Mouse (Mus musculus): ENCODE measurements around the gene Dlg5. TPM values are rescaled to one million over a fixed set of nuclear protein-coding genes. Genes with fewer than 3 reads are reported as not detected.

The Dlg5 gene
- total RNA-seq, 2 experiments from 2014 or later = 24.8 to 42.8 TPM

DNA sequence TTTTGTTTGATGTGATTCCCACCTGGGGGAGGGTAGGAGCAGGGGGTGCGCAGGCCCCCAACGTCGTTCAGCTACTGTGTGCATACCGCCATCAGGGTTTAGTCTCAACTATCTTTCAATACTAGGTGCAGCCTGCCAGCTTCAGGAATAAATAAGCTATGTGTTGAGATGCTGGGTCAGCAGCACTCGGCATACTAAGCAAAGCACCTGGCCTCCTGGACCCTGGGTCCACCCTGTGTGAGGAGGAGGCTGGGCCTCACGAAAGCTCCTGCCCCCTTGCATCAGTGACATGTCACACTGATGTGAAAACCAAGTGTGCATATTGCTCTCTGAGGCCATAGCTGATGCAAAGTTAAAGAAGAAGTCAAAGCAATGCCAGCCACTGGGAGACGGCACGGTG lies 42.5 kb downstream of the Dlg5 start:
- intact Hi-C loops (cut with DNase I) = no loop called here
- DNase-seq (ENCODE audit: low spot score in 2 of 2) = no peak

DNA sequence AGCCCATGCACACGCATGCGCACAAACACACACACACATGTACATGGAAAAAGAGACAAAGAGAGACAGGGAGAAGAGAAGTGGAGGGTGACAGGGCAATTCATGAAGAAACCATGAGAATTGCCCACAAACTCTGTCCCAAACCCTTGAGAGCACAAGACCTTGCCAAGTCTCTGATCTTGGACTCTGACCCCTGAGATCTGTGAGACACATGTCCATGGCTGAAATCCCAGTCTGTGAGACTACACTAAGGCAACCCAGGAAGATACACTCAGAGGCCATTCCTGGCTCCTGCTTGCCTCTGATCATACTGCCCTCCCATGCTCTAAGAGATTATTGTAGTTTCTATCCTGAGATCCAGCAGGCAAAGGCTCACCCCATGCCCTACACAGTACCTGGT lies 44.9 kb downstream of the Dlg5 start:
- DNase-seq (ENCODE audit: low spot score in 2 of 2) = no peak
- intact Hi-C loops (cut with DNase I) = no loop called here

DNA sequence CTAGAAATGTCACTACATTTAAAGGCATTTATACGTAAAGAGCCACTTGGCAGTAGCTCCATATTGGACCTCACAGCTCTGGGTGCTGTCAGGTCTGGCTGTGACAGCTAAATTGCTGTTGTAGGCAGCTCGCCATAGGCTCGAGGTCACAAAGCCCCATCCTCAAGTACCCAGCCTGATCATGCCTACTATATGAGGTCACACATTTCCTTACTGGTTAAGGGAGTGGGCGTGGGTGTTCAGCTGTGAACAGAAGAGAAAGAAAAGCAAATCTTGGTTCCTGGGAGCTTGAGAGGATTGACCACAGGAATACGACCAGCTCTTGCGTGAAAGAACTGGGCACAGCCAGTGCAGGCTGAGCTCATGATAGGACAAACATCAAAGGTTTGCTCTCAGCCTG lies 46.0 kb downstream of the Dlg5 start:
- intact Hi-C loops (cut with DNase I) = loop anchor here (5.0 kb wide), 1 partner anchor 43 kb away; no protein-coding TSS in a partner anchor
- DNase-seq (ENCODE audit: low spot score in 2 of 2) = no peak

DNA sequence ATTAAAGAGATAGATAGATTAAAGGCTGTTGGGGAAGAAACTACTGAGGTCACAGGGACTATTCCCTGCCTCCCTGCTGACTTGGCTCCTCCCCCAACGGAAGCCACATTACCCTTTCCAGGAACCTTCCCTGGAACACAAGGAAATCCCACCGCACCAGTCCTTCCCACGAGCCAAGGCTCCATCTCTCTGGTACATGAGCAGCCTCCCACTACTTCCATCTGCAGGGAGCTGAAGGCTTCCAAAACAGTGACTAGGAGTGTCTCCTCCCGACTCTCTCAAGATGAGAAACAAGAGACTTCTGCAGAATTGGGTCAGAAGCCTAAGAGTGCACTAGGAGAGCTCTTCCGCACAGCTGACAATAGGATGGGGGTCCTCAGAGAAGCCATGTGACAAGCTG lies 47.9 kb downstream of the Dlg5 start:
- intact Hi-C loops (cut with DNase I) = loop anchor here (5.0 kb wide), 1 partner anchor 44 kb away; no protein-coding TSS in a partner anchor
- DNase-seq (ENCODE audit: low spot score in 2 of 2) = peak; percentile 48 to 64

DNA sequence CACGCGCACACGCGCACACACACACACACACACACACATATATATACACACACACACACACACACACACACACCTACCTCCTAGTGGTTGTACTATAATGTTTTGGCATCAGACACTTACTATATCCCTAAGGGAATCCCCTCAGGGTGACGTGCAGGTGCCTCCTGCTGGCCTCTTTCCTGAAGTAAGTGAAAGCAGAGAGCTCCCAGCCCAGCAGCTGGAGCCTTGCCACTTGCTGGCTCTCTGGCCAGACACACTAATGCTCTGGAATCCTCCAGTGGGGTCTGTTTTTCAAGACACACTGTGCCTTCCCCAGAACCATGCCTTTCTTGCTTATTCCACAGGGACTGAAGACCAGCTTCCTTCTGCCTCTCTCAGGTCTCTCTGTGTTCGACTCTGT lies 48.8 kb downstream of the Dlg5 start:
- DNase-seq (ENCODE audit: low spot score in 2 of 2) = no peak

DNA sequence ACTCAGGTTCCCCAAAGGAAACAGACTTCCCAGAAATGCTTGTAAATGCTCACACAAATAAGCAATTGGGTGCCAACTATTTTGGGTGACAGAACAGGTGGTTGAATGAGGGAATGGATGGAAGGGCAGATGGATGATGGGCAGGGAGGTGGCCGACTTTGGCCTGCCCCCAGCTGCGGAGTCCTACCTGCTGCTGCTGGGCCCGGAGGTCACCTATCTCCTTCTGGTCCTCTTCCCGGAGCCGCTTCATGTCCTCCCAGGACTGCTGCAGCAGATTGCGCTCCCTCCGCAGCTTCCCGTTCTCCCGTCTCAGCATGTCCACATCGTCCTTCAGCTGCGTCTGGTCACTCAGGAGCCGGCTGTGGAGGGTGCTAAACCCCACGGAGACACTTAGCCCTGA lies 55.6 kb downstream of the Dlg5 start:
- no peak for DNase-seq (ENCODE audit: low spot score in 2 of 2)
- intact Hi-C loops (cut with DNase I) = no loop called here

More for the DNA sequence above, 48.8 kb downstream of the Dlg5 start:
- intact Hi-C loops (cut with DNase I) = loop anchor here (5.0 kb wide), 1 partner anchor 45 kb away; no protein-coding TSS in a partner anchor

DNA sequence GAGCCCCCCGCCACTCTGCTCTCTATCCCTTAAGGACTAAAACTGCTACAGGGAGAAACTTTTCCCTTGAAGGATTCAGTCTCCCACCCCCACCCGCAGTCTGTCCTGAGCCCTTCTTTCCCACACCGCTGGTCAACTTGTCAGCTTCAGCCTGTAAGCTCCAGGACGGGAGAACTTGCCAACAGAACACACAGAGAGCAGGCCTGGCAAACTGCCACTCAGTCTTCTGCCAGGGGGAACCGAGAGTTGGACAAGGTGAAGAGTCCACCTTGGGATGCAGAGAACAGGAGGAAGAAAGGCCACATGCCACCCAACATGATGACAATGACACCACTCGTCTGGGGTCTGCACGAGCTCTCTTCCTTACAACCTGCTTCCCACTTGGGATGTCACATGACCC lies 56.1 kb downstream of the Dlg5 start:
- no peak for DNase-seq (ENCODE audit: low spot score in 2 of 2)
- intact Hi-C loops (cut with DNase I) = no loop called here

DNA sequence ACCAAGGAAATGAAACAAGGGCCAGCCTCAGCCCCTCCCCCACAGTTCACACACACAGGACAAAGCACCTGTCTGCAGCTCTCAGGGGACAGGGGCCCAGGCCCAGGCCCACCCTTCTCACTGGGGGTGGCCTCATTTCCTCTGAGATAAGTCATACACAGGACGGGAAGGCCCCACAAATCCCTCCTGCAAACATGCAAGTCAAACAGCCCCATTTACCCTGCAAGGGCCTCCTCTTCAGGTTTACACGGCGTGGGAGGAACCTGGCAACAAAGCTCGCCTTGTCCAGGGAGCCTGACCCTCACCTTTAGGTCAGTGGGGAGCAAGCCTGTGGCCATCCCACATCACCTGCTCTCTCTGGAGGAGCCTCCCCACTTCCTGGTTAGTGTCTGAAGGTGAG lies 60.2 kb downstream of the Dlg5 start:
- intact Hi-C loops (cut with DNase I) = no loop called here
- DNase-seq (ENCODE audit: low spot score in 2 of 2) = no peak

DNA sequence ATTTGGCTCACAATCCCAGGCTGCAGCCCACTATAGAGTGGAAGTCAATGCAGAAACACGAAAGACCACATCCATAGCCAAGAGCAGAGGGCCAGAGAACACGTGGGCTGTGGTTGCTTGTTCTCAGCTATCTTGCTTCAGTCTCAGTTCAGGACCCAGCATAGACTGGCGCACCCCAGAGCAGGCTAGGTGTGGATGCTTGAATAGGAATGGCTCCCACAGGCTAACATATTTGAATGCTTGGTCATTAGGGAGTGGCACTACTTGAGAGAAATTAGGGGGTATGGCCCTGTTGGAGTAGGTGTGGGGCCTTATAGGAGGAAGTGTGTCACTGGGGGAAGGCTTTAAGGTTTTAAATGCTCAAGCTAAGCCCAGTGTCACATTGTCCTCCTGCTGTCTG lies 62.8 kb downstream of the Dlg5 start:
- intact Hi-C loops (cut with DNase I) = loop anchor here (1.0 to 5.0 kb wide), 3 partner anchors 62 to 116 kb away; partner anchors contain the start of gene Dlg5
- DNase-seq (ENCODE audit: low spot score in 2 of 2) = no peak

DNA sequence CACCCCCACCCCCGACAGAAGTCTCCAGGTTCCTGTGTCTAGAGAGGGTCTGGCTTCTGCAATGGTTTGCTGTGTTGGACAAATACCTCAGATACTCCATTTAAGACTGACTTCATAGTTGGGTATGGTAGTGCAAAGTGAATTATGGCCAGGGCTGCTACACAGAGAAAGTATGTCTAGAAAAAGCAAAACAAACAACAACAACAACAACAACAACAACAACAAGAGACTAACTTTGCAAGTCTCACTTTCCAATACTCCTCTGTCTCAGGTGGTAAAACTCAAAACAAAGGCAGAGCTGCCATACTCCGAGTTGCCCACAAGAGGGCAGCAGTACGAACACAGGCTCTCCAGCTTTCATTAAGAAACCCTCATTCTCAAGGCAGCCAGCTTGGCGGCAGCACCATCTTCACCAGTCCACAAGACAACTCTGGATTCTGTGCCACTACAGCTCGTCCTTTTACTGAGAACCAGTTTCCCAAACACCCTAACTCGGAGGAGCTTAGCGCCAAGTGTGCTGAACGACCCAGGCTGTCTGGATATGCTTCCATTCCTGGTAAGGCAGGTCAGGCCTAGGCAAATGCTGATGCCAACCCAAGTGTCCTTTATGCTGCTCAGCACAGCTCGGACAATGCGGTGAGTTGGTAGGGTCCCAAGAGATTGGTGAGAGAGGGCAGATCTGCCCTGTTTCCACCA lies 63.8 kb downstream of the Dlg5 start:
- DNase-seq (ENCODE audit: low spot score in 2 of 2) = peak; percentile 67 to 77

DNA sequence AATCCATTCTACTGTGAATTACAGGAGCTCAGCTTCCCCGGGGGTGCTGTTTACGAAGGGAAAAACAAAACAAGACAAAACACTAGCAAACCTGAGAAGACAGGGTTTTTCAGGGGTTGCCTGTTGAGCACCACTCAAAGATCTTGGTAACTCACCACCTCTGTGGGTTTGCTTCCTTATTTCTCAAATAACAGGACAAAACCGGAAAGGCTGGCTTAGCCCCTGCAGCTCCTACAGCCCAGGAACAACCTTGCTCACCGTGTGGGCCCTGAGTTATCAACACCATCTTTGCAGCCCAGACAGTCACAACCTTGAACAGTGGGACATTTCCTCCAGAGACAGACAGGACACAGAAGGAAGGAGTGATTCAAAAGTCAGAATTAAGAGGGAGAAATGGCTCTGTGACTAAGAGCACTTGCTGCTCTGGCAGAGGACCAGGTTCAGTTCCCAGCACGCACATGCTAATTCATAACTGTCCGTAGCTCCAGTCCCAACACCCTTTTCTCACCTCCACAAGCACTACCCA lies 66.2 kb downstream of the Dlg5 start:
- no peak for DNase-seq (ENCODE audit: low spot score in 2 of 2)
- intact Hi-C loops (cut with DNase I) = no loop called here

More for the DNA sequence above, 63.8 kb downstream of the Dlg5 start:
- intact Hi-C loops (cut with DNase I) = loop anchor here (1.0 to 5.0 kb wide), 3 partner anchors 63 to 115 kb away; partner anchors contain the start of gene Dlg5

DNA sequence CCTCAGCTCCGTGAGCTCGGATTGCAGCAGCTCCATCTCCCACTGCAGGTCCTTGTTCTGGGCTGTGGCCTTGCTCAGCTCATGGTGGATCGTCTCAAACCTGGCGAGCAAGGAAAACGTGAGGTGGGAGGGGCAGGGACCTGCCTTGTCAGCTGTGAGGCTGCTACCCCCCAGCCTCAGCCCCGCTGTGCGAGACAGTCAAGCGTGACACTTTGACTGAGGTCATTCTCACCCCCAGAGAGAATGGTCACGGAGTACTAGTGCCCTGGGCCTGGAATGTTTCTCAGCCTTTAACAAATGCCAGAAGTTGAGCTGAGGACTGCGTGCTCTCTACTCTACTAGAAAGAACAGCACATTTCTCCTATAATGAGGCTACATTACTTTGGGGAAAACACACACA lies 69.1 kb downstream of the Dlg5 start:
- intact Hi-C loops (cut with DNase I) = no loop called here
- no peak for DNase-seq (ENCODE audit: low spot score in 2 of 2)

DNA sequence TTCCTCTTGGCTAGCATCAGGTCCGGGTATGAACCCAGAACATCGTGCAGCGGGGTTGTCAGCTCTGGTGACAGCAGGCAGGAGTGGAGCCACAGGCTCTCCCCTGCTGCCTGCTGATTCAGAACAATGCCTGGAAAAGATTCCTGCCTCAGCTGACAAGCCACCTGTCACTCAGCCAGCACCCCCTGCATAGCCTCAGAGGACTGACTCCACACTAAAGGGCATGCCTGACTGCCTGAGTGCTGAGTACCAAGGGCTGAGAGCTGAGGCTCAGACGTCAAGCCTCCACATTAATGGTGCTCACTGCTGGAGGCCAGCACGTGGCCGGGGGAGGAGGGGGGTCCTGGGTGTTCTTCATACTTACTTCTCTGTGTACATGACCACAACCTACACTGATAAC lies 72.4 kb downstream of the Dlg5 start:
- DNase-seq (ENCODE audit: low spot score in 2 of 2) = no peak
- intact Hi-C loops (cut with DNase I) = no loop called here

DNA sequence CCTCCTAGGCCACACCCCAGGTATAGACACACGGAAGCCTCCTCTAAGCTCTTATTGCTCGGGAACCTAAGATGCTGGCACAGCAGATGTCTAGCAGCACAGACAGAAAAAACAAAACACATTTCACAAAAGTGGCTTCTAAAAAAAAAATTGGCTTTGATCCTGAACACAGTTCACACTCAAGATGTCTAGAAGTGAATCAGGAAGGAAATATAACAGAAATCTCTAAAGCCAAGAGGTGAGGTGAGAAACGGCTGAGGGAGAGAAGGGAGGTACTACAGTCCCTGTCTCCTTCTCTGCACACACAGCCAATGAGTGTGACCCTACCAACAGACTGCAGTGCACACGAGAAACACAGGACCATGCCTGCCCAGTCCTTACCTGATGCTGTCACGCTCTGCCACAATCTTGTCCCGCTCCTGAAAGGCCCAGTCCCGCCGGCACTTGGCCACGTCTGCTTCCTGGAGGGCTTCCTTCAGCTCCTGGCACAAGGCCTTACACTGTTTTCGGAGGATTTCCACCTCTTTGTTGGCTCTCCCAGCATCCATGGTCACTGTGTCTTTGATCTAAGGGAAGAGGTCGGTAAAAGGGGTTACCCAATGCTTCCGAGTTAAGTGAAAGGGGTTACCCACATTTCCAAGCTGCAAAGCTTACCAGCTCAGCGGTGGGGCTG lies 73.9 kb downstream of the Dlg5 start:
- intact Hi-C loops (cut with DNase I) = no loop called here
- peak; percentile 17 to 18 for DNase-seq (ENCODE audit: low spot score in 2 of 2)

DNA sequence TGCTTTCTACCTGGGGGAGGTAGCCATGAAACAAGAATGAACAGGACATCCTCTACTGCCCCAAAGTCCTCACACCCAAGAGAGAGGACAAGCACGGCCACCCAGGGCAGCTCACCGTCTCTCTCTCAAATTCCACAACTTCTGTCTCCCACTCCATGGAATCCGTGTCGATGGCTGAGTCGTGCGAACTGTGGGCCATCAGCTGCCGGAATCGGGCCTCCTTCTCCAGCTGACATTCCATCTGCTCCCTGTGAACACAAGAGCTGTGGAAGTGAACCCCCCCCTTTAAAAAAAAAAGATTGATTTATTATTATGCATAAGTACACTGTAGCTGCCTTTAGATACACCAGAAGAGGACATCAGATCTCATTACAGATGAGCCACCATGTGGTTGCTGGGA lies 79.7 kb downstream of the Dlg5 start:
- intact Hi-C loops (cut with DNase I) = no loop called here
- no peak for DNase-seq (ENCODE audit: low spot score in 2 of 2)

DNA sequence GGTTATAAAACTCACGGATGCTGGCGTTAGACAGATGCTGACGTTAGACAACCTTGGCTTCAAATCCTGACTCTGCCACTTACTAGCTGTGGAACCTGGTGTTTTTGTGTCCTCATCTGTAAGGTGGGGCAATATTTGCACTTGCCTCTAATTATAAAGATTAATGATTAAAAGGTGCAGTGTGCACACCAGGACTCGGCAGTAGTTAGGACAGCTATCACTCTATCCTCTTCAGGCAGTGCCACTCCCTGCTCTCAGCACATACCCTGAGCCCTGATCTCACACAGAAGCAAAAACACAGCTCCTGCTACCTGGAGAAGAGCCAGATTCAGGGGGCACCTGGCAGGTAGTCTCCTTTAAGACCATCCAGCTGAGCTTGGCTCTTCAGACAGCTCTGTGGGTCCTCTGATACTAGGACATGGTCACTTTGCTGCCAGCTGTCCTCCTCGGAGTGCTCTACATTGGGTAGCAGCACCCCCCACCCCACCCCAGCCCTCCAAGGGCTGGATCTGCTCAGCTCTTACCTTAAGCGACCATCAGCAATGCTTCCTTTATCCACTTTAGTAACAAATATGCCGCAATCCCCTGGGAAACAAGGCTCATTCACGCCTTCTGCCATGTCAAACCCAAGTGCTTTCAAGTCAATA lies 80.9 kb downstream of the Dlg5 start:
- DNase-seq (ENCODE audit: low spot score in 2 of 2) = no peak
- intact Hi-C loops (cut with DNase I) = no loop called here

DNA sequence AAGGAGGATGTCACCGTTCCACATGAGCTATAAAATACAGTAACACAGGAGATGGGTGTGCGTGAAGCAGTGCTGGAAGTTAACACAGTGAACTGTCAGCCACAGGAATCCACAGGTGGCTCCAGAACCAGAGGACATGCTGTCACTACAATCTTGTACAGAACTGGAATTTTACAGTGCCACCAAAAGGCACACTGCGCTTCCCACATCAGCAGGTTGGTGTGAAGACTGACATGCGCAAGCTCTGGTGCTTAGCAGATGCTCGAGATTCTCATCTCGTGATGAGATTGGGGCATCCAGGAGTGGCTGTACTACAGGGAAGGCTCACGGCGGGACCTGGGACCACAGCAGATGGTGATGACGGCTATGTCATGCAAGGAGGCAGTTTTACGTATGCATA lies 82.9 kb downstream of the Dlg5 start:
- intact Hi-C loops (cut with DNase I) = no loop called here
- DNase-seq (ENCODE audit: low spot score in 2 of 2) = no peak

DNA sequence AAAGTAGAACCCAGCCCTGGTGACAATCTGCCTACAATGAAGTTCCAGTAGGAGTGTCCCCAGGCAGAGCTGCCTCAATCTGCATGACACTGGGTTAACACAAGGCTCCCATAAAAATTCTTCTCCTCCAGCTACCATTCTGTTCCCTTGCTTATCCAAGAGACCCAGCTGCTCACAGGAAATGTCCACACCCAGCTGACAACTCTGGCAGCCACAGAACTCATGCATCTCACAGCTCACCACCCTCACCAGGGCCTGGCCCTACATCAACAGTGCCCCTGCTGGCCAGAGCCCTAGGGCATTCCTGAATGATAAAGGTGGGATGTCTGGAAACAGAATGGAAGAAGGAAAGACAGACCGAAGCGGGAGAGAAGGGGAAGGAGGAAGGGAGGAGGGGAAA lies 96.8 kb downstream of the Dlg5 start:
- intact Hi-C loops (cut with DNase I) = no loop called here
- DNase-seq (ENCODE audit: low spot score in 2 of 2) = no peak

DNA sequence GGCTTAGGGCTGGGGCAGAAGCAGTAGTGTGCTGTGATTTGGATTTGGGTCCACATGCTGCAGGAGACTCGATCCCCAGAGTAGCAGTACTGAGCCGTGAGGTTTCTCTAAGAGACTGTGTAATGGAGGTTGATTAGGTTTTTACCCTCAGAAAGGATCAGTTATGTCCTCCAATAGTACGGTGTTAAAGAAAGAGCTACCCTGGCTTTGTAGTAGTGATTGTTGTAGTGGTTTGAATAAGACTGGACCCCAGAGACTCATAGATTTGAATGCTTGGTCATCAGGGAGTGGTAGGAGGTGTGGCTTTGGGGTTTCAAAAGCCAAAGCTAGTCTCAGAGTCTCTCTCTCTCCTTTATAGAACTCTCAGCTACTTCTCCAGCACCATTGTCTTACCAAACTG lies 100.9 kb downstream of the Dlg5 start:
- no peak for DNase-seq (ENCODE audit: low spot score in 2 of 2)
- intact Hi-C loops (cut with DNase I) = no loop called here

DNA sequence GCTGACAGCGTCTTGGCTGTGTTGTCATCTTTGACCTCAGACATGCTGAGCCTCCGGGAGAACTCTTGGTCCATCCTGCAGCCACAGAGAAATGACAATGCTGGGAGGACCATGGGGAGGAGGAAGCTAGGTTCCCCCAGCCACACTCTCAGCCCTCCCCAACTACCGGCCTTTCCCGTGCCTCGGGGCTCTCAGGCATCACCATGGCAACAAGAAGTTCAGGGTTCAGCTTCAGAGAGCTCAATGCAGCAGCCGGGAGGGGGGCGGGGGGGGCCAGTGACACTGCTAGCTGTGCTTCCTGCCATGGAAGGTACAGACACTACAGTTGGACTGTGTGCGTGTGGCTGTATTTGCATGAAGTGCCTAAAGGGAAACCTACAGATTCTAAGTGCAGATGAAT lies 101.3 kb downstream of the Dlg5 start:
- DNase-seq (ENCODE audit: low spot score in 2 of 2) = no peak
- intact Hi-C loops (cut with DNase I) = no loop called here

Measured in left cerebral cortex, postnatal 36 days (tissue).